Mouse (Mus musculus) heart, embryonic 14.5 days (tissue): Measurements from ENCODE around the gene Cerk. TPM values are rescaled to one million over a fixed set of nuclear protein-coding genes. Genes with fewer than 3 reads are reported as not detected.
A peak's percentile ranks its signal among the peaks of the same experiment; 100 is the strongest.

Experiments used
- ATAC-seq: fragments of 200-750 bp; cut with Nextera tagmentation; 2 replicates; pipeline ENCODE4 v1.8.0; 2017; ENCODE audit warnings: low read depth, moderate TSS enrichment; ENCODE audit not compliant: insufficient number of reproducible peaks, insufficient read depth, low FRiP score
- H3K27ac ChIP-seq, 2 experiments: fragments of 200-500 bp in 1 of 2; fragments of 300-500 bp in 1 of 2; sonication (generic) in 1 of 2; replicated peaks in 1 of 2; 2 replicates each; pipeline ENCODE4 v1.5.1; 2012 to 2014; ENCODE audit warnings: low read depth in 2 of 2, low read length in 2 of 2, control low read depth in 1 of 2, mild to moderate bottlenecking in 1 of 2, mixed read lengths in 1 of 2; ENCODE audit not compliant: control insufficient read depth in 1 of 2, insufficient read depth in 1 of 2
- H3K27me3 ChIP-seq: fragments of 300-500 bp; sonication (generic); 2 replicates; pipeline ENCODE4 v1.6.1; 2014; ENCODE audit warnings: mild to moderate bottlenecking, low read length, control low read depth; ENCODE audit not compliant: control insufficient read depth, insufficient read depth
- H3K36me3 ChIP-seq: fragments of 300-500 bp; sonication (generic); 2 replicates; pipeline ENCODE4 v1.6.1; 2014; ENCODE audit warnings: mild to moderate bottlenecking, control low read depth, low read length, mixed read lengths; ENCODE audit not compliant: control insufficient read depth, insufficient read depth
- H3K4me1 ChIP-seq, 2 experiments: fragments of 200-500 bp in 1 of 2; fragments of 300-500 bp in 1 of 2; sonication (generic) in 1 of 2; 2 replicates each; pipeline ENCODE4 v1.6.1; 2012 to 2014; ENCODE audit warnings: low read length in 2 of 2, control low read depth in 1 of 2, mixed read lengths in 1 of 2; ENCODE audit not compliant: control insufficient read depth in 2 of 2, insufficient read depth in 2 of 2
- H3K4me2 ChIP-seq: fragments of 300-500 bp; sonication (generic); 2 replicates; pipeline ENCODE4 v1.6.1; 2014; ENCODE audit warnings: mild to moderate bottlenecking, low read length
- H3K4me3 ChIP-seq, 2 experiments: fragments of 200-500 bp in 1 of 2; fragments of 300-500 bp in 1 of 2; sonication (generic) in 1 of 2; 2 replicates each; pipeline ENCODE4 v1.5.1; 2012 to 2014; ENCODE audit warnings: low read length in 2 of 2, mild to moderate bottlenecking in 2 of 2, control low read depth in 1 of 2, low read depth in 1 of 2, moderate library complexity in 1 of 2; ENCODE audit not compliant: control insufficient read depth in 1 of 2, insufficient read depth in 1 of 2
- H3K9ac ChIP-seq: fragments of 300-500 bp; sonication (generic); 2 replicates; pipeline ENCODE4 v1.6.1; 2014; ENCODE audit warnings: mild to moderate bottlenecking, low read length
- H3K9me3 ChIP-seq: fragments of 300-500 bp; sonication (generic); 2 replicates; pipeline ENCODE4 v1.6.1; 2016; ENCODE audit warnings: low read length, control low read depth; ENCODE audit not compliant: control insufficient read depth
- whole genome bisulfite sequencing: fragments of 180-500 bp; shearing (Covaris S2); extraction: QIAGEN DNeasy Blood & Tissue Kit; methylation state at CpG from one replicate; pipeline ENCODE4 v1.1.7; 2014; 5-methylcytosine and 5-hydroxymethylcytosine counted together
- polyA plus RNA-seq: library from polyadenylated mRNA; unstranded; fragments of >200 nt; fragmentation: Nextera tagmentation; extraction: Ambion mirVana; gene quantifications from 2 replicates; pipeline ENCODE4 v1.2.1, GENCODE M21; 2014

Cerk gene
- polyA plus RNA-seq, 1 experiment from 2014 or later, result 16.1 TPM

- Histone ChIP-seq H3K4me1 (peaks cover 71 to 93% of the 10 kb centered on the region in 2 experiments), H3K4me2 (peak overlapping the region; percentile 58), H3K27ac (peak overlapping the region; percentile 87 to 98), H3K9me3 (no peaks in the 10 kb centered on the region), H3K36me3 (0 out of 2 replicates have a peak, but pooled peaks cover under 1% of the 10 kb centered on the region), H3K9ac (peak overlapping the region; percentile 63; the same call in 1 of the 2 replicates), H3K4me3 (no peak overlapping the region), H3K27me3 (no peaks in the 10 kb centered on the region)
- ATAC-seq, result peak; percentile 70
- 22% methylated on average over 7 of the region's 7 CpGs for WGBS
Observed at GRCm38 (mm10) chr15:86109245-86109644, 76.7 kb downstream of the Cerk start.

DNA sequence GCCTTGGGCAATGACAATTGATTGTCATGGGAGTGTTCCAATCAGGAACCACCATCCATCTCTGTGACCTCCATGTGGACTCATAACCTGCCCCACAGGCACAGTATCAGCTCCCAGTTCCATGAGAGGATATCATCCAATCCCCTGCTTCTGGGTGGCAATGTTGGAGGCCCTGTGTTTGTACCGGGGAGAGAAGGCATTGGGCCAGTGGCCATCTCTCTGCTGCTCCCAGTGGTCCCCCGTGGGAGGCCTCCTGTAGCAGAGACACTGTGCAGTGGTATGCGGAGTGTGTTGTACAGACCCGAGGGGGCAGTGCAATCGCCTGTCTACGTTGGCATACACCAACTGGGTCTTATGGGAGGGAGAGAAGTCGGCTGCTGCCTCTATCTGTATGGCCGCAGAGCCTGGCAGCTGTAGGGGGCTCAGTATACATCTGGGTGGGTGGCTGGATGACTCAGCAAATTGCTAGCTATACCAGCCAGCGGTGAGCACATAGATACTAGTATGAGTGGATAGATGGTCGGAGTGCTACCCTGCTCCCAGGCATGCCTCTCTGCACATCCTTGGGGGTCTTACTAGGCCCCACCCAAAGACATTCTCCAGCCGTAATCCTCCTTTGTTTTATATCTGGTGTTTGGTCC, 78.0 kb downstream of the Cerk start:
- Histone ChIP-seq H3K27me3 (no peaks in the 10 kb centered on the region), H3K4me2 (no peak overlapping the region), H3K9ac (no peak overlapping the region), H3K27ac (peak overlapping the region; percentile 36 to 98; a peak in 3 of 4 replicates), H3K9me3 (no peaks in the 10 kb centered on the region), H3K4me3 (no peak overlapping the region), H3K4me1 (peaks cover 64 to 82% of the 10 kb centered on the region in 2 experiments), H3K36me3 (peaks cover 13% of the 10 kb centered on the region)
- WGBS, result 69% methylated on average over 11 of the region's 11 CpGs
- no peak for ATAC-seq

GRCm38 (mm10) chr15:86105751-86106150, 80.2 kb downstream of the Cerk start:
- no peak overlapping the region for H3K4me3 ChIP-seq
- no peak for ATAC-seq
- peaks cover 33% of the 10 kb centered on the region for H3K36me3 ChIP-seq
- peaks cover 51 to 64% of the 10 kb centered on the region in 2 experiments for H3K4me1 ChIP-seq
- H3K27ac ChIP-seq, result peak overlapping the region in 1 of 2 experiments; percentile 68; a peak in 2 of 4 replicates
- WGBS, result 64% methylated on average over 6 of the region's 6 CpGs
- H3K9me3 ChIP-seq, result no peaks in the 10 kb centered on the region
- no peak overlapping the region for H3K4me2 ChIP-seq
- H3K9ac ChIP-seq, result no peak overlapping the region
- H3K27me3 ChIP-seq, result no peaks in the 10 kb centered on the region

- peaks cover 46 to 60% of the 10 kb centered on the region in 2 experiments for H3K4me1 ChIP-seq
- peak; percentile 11; the same call in 1 of the 2 replicates for ATAC-seq
- WGBS, result 35% methylated on average over 7 of the region's 7 CpGs
- no peaks in the 10 kb centered on the region for H3K9me3 ChIP-seq
- H3K4me2 ChIP-seq, result peak overlapping the region; percentile 12
- H3K27ac ChIP-seq, result peak overlapping the region; percentile 35 to 68
- no peak overlapping the region for H3K9ac ChIP-seq
- H3K36me3 ChIP-seq, result peaks cover 35% of the 10 kb centered on the region
- H3K27me3 ChIP-seq, result no peaks in the 10 kb centered on the region
- no peak overlapping the region for H3K4me3 ChIP-seq
Observed at GRCm38 (mm10) chr15:86105345-86105697, 80.6 kb downstream of the Cerk start.

DNA sequence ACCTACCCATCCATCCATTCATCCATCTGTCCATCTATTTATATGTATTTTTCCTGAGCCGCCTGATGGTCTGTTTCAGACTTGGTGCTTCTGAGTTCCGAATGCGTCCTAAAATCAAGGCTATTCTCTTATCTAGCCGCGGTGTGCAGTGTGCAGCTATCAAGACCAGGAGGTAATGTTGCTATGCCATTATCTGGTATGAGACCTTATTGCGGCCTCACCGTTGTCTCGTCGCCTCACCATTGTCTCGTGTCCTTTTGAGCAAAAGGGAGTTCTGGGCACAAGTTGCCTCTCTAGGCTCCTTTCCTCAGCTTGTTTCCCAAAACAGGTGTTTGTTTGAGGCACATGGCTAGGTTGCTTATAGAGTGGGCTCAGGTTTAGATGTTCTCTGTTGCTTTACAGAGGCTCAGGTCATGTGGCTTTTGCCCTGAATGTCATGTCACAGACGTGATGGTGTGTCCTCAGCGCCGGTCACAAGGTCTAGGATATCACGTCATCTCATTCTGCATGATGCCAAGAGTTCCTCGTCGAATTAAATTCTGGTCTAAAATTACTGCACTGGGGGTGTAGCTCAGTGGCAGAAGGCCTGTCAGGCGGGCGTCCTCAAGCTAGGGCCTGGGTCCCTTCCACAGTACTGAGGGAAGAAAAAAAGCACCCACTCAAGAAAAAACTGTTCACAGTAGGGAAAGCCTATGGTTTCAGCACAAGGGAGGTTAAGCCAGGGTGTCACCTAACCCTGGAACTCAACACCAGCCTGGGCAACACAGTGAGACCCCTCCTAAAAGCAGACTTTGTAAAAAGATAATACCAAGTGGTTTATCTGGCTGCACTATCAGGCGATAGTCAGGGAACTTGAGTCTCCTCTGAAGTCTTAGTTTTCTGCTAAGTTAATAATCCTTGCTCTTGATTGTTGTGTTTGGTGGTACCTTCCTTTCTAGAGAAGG, 81.3 kb downstream of the Cerk start:
- no peak for ATAC-seq
- peak overlapping the region; percentile 55 for H3K9ac ChIP-seq
- no peaks in the 10 kb centered on the region for H3K9me3 ChIP-seq
- H3K36me3 ChIP-seq, result peaks cover 35% of the 10 kb centered on the region
- peak overlapping the region; percentile 12 for H3K4me2 ChIP-seq
- peak overlapping the region; percentile 35 to 68; a peak in 3 of 4 replicates for H3K27ac ChIP-seq
- H3K27me3 ChIP-seq, result no peaks in the 10 kb centered on the region
- peaks cover 41 to 54% of the 10 kb centered on the region in 2 experiments for H3K4me1 ChIP-seq
- WGBS, result 62% methylated on average over 19 of the region's 19 CpGs
- no peak overlapping the region for H3K4me3 ChIP-seq

DNA sequence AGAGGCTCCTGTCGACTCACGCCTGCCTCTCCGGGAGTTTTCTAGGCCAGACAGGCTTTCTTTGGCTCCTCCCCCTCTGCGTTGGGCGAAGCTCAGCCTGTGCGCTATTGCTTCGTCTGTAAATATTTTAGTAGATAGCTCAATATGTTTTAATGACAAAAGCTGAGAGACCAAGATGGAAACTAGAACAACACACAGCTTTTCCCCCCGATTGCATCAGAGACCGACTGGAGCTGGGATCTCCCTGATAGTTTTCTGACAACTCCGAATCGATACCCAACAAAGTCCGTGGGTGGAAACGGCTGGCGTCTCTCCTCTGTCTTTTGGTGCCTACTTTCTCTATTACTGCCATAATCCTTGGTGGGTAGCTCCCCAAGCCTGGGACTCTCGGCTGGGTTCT, 83.6 kb downstream of the Cerk start:
- peaks cover 35% of the 10 kb centered on the region for H3K36me3 ChIP-seq
- no peak overlapping the region for H3K9ac ChIP-seq
- peaks cover 22 to 34% of the 10 kb centered on the region in 2 experiments for H3K4me1 ChIP-seq
- no peaks in the 10 kb centered on the region for H3K27me3 ChIP-seq
- H3K4me2 ChIP-seq, result no peak overlapping the region
- no peaks in the 10 kb centered on the region for H3K9me3 ChIP-seq
- WGBS, result 94% methylated on average over 15 of the region's 15 CpGs
- ATAC-seq, result no peak
- no peak overlapping the region for H3K27ac ChIP-seq
- no peak overlapping the region for H3K4me3 ChIP-seq

DNA sequence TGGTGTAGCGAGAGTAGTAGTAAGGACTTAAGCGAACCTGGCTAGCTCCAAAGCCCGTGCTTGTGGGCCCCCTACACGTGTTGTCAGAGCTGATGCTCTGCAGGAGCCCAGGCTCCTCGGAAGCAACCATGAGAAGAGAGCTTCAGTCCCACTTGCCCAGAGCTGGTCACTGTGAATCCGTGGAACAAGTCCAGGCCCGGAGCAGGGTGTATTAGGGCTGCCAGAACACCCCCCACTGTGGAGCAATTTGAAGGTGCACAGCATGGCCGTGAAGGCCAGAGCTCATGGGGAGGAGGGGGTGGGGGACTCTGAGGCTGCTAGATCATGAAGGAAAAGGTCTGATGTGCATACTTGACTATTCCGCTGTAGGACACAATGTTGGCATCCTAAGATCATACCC, 84.4 kb downstream of the Cerk start:
- Histone ChIP-seq H3K27me3 (no peaks in the 10 kb centered on the region), H3K9me3 (no peaks in the 10 kb centered on the region), H3K27ac (no peak overlapping the region), H3K4me3 (no peak overlapping the region), H3K36me3 (peaks cover 35% of the 10 kb centered on the region), H3K9ac (no peak overlapping the region), H3K4me2 (no peak overlapping the region), H3K4me1 (peaks cover 18 to 27% of the 10 kb centered on the region in 2 experiments)
- 75% methylated on average over 9 of the region's 9 CpGs for WGBS
- ATAC-seq, result no peak
